Mouse (Mus musculus) spleen, adult 12 weeks (tissue): ENCODE data around the gene Ccdc58.
"Not testable (repeated sequence)": the region's sequence is repeated elsewhere in the genome, so short reads cannot be mapped to it uniquely, and the experiment has no call there.

Source experiments
- DNase-seq: peaks from one replicate; pipeline ENCODE4 v3.0.0; 2022; ENCODE audit warnings: low spot score

Ccdc58 gene

DNA sequence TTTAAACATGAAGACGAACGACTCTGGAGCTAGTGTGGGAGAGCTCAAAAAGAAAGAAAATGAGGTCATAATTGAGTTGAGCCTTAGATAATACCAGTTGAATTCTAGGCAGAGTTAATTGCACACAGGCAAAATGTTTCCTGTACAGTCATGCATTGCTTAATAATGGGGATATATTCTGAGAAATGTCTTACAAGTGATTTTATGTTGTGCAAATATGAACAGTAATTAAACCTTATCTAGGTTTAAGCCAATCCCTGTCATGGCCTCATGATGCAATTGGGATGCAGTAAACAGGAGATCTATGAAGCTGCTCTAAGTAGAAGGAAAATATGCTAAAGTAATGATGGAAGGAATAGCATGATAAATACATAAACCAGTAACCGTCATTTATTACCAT lies 3.3 kb downstream of the Ccdc58 start:
- no peak for DNase-seq

DNA sequence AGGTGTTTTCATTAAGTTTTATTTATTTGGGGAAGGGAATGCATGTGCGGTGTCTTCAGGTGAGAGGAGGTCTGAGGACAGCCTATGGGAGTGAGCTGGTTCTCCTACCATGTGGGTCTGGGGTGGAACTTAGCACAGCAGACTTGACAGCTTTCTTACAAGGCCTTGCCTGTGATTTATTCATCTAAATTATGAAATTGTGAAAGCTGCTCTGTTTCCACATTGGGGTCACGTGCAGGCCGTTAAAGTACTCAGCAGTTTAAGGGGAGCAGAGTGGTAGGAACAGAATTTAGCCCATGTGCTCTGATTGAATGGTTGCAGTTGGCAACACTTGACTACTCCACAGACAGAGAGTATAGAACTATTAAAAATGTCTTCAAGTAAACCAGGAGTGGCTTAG lies 8.4 kb downstream of the Ccdc58 start:
- no peak for DNase-seq

DNA sequence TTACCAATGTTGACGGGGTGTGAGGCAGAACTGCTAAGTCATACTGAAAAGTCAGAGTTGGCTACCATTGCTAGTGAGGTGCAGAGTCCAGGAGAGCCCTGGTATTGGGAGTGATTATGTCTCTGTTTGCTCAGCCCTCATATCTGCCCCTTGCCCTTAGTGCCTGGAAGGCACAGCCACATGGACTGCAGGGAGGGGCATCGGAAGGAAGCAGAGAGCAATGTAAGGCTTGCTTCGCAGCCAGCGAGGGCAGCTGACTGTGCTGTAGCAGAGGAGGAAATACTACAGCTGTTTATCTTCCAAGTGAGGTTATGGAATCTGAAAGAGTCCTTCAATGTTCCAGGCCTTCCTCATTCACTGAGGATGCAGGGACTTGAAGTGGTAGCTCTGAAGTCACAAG lies 16.4 kb downstream of the Ccdc58 start:
- DNase-seq: no peak

DNA sequence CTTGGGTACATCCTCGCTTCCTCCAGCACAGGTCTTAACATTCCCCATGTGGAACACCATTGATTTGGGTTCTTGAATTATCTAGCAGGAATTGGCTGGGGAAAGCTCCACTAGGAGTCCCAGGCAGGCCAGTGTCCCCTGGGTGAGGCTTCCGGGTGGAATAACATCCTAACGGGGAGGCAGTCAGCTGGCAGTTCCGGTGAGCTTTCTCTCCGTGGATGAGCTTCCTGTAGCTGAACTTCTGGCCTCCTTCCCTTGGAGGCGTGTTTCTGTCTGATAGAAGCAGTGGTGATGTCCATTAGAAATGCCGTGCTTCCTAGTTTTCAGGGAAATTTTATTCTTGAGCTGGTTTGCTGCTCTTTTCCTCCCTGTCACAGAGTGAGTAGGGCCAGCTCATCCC lies 17.6 kb downstream of the Ccdc58 start:
- no peak for DNase-seq

DNA sequence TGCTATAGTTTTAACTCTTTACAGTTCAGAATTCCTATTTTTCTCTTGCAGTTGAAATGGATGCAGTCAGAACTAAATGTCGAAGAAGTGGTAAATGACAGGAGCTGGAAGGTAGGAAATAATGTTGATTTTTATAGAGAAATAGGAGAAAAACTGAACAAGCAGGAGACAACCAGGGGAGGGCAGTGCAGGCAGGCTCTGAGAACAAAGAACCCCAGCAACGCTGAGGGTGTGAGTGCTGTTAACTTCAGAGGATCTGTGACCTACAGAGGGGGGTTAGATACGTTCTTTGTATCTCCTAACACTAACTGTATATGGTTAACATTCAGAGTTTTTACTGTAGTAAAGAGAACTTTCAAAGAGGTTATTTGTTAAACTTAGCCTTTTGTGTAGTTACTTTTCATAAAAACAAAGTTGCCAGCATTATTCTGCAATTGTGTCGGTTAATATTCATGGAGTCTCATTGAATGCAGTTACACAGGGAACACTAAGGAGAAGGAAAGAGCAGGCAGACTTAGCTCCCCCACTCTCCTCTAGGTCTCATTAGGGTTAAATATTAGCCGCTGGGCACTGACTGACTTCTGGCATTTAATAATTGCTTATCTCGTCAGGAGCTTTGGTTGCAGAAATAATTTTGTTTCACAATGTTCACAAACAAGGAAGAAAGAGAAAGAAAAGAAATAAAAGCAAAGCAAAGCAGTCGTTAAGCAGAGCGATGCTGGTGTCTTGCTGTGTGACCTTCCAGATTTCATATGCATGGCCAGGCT lies 18.5 kb downstream of the Ccdc58 start:
- DNase-seq: no peak

DNA sequence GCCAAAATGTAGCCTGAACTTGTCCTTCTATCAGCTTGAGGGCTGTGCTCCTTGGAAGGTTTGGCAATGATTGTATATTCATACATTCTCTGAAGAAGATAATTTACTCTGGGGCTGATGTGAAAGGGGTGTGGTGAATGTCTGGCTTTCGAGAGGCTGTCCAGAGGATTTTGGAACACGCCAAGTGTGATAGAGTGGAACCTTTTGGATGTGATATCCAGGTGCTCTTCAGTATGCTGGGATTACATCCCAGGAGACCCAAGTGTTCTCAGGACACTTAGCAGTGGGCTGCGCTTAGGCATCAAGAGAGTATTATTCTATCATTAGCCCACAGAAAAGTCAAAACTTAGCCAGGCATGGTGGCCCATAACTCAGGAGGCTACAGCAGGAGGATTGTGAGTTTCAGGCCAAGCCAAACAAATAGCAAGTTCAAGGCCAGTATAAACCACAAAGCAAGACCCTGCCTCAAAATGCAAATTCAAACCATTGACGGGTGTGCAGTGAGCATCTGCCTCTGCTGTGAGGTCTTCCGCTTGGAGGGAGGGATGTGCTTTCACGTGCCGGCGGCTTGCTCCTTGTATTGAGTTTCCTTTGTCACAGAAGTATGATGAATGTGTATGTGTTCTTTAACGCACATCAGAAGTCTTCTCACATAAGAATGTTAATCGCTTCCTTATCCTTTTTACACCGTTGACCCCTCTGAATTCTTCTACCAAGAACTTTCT lies 19.5 kb downstream of the Ccdc58 start:
- no peak for DNase-seq

DNA sequence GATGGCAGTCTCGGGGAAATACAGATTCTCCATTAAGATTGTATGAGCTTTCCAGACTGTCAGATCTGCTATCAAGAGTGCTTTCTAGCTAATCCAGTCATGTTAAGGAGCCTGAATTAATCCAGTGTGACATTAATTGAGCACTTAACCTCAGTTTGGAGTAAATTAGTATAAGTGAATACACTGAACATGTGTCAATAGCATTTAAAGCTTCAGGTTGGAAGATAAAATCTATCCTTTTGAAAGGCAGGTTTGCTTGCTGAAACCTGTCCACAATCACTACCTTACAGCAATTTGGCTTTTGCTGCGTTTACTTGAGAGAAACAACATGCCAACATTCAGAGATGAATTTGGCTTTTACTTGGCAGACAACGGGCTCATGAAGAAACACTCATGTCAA lies 22.6 kb downstream of the Ccdc58 start:
- no peak for DNase-seq

DNA sequence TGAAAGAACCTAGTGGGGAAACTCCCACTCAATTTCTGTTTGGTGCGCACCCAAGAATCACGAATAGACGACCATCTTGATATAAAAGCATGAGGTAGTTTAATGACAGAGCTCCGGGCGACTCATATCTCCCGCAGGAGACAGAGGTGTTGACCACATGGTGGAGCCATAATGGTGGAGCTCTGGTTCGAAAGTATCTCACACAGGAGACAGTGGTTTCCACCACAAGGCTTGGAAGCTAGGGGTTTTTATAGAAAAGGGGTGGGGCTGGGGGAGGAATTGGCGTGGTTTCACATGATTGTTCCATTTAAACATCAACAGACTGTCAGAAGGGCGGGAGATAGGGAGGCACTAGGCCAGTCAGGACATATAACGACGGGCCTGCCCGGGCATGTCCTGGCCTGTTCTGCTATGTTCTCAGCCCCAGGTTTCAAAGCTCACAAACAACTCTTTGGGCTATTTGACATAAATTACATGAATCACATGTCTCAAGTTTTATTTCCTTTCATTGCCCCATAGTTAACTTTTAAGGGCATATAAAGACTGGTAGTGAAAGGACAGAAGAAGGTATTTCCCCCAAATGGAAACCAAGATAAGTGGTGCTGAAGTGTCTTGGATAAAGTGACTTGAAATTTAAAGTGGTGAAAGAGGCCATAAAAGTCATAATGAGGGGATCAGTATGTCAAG lies 26.5 kb downstream of the Ccdc58 start:
- not testable (repeated sequence) for DNase-seq

DNA sequence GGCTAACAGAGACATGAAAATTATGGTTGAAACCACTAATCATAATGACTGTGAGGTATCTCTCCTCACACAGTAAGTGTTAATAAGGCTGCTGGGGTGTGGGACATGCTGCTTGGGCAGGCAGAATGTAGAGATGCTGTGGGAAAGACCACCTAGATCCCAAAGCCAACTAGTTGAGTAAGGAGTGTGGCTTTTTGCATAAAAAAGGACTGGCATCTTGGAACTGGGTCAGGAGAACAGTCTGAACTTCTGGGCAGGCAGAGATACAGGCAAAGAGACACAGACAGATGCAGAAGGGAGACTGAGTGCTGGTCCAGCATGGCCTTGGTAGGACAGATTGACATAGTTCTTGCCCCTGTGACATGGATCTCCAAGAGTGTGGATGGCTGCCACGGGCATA lies 30.0 kb downstream of the Ccdc58 start:
- DNase-seq: no peak

DNA sequence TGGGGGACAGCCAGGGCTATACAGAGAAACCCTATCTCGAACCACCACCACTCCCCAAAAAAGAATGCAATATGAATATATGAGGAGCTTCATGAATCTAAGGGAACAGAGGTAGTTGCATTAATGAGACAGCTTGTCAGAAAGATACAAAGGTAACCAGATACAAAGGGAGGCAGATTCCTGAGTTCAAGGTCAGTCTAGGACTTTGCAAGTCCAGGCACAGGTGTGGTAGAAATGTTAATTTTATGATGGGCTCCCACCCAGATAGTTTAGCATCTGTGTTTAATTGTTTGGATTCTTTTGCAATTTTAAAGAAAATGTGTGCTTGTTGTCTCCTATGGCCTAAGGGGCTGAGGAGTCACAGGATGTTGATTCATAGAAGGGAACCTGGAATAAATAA lies 30.7 kb downstream of the Ccdc58 start:
- no peak for DNase-seq

DNA sequence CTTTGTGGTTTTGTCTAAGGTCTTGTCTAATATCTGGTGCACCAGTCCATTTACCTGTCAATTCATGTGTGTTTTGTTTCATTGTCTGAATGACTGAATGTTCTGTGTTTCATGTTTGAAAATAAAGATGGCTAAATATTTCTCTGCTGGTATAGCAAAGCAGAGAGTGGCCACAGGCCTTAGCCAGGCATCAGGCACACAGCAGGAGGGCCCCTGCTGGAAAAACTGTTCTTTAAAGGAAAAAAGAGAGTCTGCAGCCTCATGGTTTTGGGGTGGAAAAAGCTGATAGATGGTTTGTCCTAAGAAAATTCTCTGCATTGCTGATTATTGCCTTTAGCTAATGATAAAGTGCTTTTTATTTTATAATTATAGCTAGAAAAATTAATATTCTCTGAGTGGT lies 40.0 kb downstream of the Ccdc58 start:
- DNase-seq: not testable (repeated sequence)

DNA sequence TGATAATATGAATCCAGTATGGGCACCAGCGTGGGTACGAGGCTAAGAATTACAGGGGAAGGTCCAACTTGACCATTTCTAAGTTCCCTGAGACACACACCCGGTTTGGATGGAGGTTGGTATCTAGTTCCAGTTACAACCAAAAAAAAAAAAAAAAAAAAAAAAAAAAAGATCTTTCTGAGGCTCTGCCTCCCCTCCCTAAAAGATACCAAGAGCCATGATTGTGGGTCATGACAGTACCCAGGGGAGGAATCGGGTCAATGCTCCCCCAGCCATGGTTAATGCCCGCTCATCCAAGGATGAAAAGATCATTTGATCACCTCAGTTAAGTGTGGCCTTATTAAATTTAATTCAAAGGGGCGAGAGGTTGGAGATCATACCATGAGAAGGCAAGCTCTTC lies 44.3 kb downstream of the Ccdc58 start:
- not testable (repeated sequence) for DNase-seq

DNA sequence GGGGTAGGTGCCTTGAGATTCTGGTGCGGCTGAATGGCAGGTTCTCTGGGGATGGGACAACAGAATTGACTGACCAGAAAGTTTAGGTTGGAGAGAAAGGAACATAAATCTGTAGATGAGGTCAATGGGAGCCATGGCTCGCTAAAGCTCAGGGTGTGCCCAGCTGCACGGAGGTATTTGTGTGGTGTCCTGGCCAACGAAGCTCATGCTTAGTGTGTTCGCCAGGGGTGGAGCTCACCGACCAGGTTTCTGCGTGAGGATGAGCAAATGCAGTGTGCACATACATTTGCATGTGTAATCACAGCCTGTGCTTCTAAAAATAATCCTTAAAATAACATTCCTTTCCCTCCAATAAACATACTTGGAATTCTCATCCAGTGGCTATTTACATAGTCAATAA lies 56.6 kb downstream of the Ccdc58 start:
- no peak for DNase-seq

DNA sequence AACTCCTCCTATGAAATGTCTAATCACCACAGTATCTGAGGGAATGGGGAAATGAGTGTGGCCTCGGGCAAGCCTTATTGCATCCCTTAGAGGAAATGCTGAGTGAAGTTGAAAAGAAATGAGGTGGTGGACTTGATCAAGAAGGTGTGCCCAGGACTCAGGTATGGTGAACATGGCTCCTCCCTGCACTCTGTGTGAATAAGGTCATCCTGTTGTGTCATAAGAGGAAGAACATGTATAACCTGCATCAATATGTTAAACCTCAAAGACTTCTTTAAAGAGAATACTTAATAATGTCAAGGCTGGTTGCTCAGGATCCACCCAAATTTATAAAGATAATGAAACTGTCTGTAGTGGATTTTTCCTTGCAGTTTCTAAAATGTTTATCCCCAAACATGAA lies 59.7 kb downstream of the Ccdc58 start, which contains the start of gene Csta1:
Gene Csta1 (minus strand): TSS at position 101 of the 400 bp plus-strand sequence.
- DNase-seq: no peak

DNA sequence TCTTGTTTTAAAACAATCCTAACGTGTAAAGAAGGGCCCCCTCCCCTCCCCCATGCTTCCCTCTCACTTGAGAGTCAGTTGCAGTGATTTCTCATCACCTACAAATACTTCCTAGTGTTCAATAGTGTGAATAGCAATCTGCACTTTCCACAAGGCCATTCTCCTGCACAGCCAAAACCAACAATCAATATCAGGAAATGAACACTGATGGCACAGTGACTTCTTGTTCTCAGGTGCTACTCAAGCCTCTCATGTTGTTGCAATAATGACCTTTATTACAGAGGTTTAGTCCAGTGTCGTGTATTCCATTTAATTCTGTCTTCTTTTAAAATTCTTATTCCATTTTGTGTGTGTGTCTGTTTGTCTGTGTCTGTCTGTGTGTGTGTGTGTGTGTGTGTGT lies 66.7 kb downstream of the Ccdc58 start:
- DNase-seq: no peak
